Mouse (Mus musculus): Measurements from ENCODE around the gene Parm1.

Gene Parm1

DNA sequence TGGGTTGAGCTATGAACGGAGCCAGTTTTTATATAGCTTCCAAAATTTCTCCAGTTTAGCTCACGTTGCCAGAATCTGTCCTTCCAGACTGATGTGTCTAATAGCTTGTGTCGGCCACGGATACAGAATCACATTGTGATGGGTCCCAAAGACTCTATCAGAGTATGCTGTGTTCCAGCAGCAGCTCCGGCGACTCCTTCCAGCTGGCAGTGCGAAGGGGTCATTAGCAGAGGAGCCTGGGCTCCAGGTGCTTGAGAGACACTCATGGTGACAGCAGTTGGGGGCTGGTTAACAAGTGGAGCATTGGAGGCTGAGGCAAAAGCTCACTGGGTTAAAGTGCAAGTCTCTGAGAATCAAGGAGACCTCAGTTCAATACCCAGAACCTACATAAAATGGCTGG, 61.5 kb downstream of the Parm1 start:
- DNase-seq (ENCODE audit: low spot score) = no peak

DNA sequence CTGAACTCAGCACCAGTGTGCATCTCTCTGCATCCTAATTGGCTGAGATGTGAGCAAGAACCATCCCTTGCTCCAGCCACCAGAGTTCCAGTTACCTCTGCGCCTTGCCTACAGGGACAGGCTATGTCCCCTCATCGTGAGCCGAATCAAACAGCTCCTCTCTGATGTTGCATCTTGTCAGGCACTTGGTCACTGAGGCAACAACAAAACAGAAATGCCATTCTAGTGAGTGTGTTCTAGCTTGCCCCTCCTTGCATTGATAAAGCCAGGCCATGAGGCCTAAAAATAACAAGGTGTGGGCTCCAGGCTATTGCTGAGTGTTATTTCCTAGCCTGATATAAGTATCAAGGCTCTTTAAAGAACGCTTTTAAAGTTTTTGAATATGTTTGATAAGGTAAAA, 64.4 kb downstream of the Parm1 start:
- DNase-seq (ENCODE audit: low spot score) = no peak

- no peak for DNase-seq (ENCODE audit: low spot score)
These were observed 68.8 kb downstream of the Parm1 start for GRCm38 (mm10) chr5:91586206-91586605.

DNA sequence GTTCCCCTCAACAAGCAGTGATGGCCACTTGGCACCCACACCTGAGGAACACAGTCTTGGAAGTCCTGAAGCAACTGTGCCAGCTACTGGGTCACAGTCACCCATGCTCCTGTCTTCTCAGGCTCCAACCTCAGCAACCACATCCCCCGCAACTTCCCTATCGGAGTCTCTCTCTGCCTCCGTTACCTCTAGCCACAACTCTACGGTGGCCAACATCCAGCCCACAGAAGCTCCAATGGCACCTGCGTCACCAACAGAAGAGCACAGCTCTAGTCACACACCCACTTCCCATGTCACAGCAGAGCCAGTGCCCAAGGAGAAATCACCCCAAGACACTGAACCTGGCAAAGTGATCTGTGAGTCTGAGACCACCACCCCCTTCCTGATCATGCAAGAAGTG, 76.7 kb downstream of the Parm1 start:
- no peak for DNase-seq (ENCODE audit: low spot score)

DNA sequence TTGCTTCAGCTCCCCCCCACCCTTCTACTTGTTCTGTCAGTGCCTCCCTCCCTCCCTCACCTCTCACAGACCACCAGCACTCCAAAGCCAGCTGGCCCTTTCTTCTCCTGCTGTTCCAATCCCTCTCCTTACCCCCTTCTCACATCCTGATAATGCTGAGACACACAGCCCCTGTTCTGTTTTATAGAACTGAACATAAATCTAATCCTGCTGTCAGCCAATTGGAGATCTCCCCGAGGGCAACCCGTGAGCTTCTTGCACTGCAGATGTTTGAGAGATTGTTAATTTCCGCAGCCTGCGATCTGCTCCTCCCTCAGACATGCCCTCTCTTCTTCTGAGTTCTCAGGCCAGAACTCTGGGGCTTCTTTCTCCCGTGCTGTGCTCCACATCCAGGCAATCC, 79.8 kb downstream of the Parm1 start:
- DNase-seq (ENCODE audit: low spot score) = no peak

- DNase-seq (ENCODE audit: low spot score) = no peak
These were observed 82.4 kb downstream of the Parm1 start for GRCm38 (mm10) chr5:91599801-91600200.

- DNase-seq (ENCODE audit: low spot score) = no peak
These were observed 85.9 kb downstream of the Parm1 start for GRCm38 (mm10) chr5:91603347-91603746.

- no peak for DNase-seq (ENCODE audit: low spot score)
These were observed 86.5 kb downstream of the Parm1 start for GRCm38 (mm10) chr5:91603787-91604439.

DNA sequence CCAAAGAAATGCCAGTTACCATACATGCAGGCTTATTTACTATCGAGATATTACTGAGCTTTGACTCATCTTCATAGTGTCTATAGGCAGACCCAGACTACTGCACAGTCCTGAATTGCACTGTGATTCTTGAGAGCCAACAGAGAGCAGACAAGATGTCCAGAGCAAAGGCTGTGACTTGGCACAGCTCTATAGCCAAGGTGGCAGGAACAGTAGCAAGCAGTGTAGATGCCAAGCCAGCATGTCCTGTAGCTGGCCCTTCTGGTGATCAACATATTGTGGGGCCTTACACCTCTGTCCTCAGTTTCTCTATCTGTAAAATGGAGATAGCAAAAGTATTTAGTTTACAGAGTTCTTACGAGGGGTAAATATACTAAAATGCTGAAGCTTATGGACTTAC, 89.8 kb downstream of the Parm1 start:
- DNase-seq (ENCODE audit: low spot score) = no peak

- DNase-seq (ENCODE audit: low spot score) = no peak
These were observed 90.4 kb downstream of the Parm1 start for GRCm38 (mm10) chr5:91607841-91608240.

DNA sequence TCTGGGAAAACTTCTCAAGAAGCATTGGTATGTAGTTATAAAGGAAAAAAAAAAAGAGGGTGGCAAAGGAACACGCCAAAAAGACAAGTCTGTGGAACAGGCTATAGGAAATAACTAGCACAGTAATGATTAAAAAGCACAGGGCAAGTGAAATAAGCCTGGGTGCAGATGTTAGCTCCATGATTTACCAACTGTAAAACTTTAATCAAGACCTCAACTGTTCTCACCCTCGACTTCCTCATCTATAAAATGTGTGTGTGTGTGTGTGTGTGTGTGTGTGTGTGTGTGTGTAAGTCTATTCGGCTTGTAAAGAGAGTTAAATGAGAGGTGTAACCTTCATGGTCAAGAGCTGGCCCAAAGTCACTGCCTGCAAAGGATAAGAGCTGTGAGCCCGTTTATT, 91.6 kb downstream of the Parm1 start:
- no peak for DNase-seq (ENCODE audit: low spot score)

DNA sequence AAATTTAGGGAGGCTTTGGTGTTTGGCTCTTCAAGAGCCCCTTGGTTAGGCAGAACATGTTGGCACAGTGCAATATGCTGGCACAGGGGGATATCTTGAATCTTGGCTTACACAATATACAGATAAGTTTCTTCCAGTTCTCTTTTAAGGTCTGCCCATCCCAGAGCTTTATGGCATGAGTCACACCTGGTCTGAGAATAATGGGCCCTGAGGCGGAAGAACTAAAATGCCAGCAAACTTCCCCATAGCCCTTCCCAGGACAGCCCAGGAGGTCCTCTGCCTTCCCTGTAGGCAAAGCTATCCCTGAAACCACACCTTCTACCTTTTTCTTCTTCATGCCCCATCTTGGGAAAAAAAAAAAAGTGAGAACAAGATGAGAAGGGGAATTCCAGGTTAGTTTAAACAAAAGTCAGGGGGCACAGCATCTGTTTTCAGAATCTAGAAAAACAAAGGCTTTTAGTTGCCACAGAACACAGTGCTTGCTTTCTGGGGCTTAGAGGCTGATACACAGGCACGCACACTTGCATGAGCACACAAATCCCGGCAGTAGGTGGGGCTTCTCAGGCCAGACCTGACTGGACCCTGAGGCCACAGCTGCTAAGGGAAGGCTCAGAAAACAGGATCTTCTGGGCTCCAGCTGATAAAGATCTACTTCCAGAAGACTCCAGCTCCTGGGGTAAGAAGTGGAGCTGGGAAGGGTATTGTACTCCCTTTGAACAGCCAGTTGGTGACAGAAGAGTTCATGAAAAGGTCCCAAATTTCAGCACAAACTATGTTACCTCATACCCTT, 92.3 kb downstream of the Parm1 start:
- no peak for DNase-seq (ENCODE audit: low spot score)

DNA sequence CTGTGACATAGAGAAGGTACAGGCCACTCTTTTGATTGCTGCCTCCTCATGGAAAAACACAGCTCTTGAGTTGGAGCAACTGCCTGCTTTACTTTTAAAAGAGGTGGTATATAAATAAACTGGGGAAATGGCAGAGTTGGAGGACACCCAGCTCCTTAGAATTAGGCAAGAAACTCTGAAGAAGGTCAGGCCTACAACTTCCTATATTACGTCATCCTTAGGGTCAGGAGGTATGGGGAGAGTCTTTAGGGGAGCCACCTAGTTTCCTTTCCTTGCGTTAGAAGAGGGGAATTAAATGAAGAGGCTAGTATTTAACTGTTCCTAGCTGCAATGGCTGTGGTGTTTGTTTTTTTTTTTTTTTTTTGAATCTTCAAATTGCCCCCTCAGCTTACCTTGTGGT, 93.1 kb downstream of the Parm1 start:
- DNase-seq (ENCODE audit: low spot score) = no peak

GRCm38 (mm10) chr5:91611589-91611988, 94.2 kb downstream of the Parm1 start:
- no peak for DNase-seq (ENCODE audit: low spot score)

DNA sequence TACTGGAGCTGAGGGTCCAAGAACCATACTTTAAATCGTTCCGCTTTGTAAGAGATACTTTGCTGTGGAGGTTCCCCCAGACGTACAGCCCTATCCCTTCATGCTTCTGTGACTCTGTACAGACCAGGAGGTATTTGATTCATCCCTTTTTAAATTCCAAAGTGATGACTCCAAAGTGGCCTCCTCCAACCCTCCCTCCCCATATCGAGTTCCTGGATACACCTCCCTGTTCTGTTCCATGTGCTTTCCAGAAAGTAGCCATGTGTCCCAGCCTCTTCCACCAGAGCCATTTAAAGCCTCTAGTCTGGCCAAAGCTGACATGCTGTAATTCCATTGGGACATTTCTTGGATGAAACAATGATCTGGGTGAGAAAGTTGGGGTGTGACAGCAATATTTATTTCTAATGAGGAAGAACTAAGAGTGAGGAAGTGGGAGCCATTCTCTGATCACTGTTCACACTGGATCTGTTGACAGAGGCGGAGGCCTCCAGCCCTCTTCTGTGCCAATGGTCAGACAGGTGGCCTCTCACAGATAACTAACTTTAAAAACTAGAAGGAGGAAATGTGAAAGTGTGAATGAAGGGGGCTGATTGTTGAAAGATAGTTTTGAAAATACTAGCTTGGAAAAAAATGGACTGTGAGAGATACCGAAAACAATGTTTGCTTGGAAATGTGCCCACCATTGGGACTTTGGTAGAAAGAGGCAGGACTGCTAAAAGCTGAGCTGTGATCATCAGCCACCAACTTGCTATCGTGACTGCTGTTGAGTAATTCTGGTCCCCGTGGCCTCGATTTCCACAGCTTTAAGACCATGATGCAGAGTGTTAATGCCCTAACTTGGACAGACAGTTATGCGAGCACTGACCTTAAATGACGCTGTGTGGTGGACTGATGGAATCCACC, 100.2 kb downstream of the Parm1 start:
- no peak for DNase-seq (ENCODE audit: low spot score)

DNA sequence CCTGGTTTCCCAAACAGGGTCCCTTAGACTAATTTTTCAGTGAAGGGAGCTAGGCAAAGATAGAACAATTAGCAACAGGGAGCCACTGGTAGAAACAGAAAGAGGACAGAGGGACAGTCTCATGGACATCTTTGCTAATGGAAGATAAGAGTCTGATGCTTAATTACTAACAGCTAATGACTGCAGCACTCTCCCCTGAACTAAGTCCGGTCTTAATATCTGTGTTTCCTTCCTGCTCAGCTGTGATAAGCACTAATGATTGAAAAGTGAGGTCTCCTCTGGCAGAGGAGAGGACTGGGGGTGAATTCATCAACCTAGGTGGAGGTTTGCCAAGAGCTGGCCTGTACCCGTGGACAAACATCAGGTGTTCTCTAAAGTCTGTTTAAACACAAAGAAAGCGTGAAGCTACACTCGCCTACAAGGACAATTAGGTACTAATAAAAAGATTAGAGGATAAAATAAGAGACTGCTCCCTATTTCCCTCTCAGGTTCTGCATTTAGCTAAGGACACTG, 101.3 kb downstream of the Parm1 start:
- no peak for DNase-seq (ENCODE audit: low spot score)

DNA sequence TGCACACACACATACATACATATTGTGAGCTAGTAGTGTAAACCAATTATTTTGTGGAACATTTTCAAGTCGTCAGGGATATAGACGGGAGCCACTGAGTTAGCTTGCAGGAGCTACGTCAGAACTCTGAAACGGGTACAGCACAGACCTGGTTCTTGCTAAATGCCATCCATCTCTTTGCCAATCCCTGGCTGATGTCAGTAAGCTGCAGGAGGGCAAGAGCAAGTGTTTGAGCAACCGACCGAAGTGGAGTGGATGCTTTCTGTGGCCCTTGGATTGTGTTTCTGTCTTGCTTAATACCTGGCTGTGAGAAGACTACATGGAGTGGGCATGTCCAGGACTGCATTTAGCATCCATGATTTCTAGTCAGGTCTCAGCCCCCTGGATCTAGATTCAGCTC, 103.8 kb downstream of the Parm1 start:
- no peak for DNase-seq (ENCODE audit: low spot score)

DNA sequence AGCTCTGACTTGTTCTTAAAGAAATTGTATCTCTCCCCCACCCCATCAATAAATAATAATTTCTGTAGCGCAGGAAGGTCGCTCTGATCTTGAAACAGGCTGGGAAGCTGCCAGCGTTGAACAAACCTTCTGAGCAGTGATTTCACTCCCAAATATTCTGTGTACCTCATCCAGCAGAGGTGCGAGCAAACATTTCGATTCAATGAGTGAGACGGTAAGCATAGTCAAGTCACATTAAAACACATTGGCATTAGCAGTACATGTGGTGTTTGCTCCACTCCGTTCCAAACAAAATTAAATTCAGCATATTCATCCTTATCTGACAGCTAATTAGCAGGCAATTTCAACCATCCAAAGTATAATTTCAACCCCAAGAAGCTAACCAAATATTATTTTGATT, 109.4 kb downstream of the Parm1 start:
- DNase-seq (ENCODE audit: low spot score) = no peak

DNA sequence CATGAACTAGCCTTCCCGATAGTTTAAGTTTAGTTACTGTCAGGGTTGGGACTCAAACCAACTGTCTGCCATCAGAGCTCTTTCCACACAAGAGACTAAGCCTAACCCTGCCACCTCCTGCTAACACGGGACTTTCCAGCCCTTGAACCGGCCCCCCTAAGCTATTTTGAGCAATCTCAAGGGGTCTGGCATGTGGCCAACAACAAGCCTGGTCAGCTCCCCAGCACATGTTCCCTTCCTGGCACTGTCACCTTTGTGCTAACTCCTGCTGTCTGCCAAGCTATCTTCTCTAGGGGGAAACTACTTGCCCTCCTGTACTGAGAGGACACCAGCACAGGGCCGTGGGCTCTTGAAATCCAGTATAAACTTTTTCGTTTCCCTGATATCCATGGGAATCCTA, 112.1 kb downstream of the Parm1 start:
- DNase-seq (ENCODE audit: low spot score) = peak; percentile 30

- no peak for DNase-seq (ENCODE audit: low spot score)
These were observed 133.9 kb downstream of the Parm1 start for GRCm38 (mm10) chr5:91651330-91651729.

DNA sequence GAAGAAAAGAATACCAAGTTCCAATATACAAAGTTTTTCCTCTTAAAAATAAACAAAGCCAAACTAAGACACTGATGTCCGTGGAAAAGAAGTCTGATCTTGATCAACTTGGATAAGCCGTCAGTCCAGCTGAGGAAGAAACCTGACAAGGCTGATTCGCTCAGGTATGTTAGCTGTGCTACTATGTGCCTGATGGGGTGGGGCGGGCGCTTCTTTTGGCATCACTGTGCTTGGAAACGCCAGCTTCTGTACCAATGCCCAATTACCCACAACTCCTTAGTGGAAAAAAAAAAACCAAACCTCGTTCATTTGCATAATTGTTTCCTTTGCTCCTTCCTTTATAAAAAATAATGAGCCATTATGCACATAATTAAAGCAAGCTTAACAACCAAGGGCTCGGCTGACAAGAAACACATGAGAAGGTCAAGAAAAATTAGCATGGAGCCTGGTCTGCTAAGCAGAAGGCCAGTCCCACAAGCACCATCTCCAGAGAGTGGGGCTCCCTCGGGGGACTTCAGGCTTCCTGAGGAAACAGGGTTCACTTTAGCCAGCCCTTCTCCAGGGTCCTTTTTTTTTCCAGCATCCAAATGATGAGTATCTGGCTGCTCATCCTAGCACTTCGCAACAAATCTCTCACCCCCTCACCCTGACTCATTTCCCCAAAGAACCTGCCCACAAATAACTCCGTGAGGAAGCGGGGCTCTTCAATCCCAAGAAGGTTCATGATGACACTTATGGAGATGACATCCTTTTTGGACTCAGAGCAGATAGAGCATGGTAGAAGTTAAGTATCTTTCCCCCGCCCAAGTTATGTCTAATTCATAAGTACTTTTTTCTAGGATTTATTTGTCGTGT, 135.9 kb downstream of the Parm1 start:
- no peak for DNase-seq (ENCODE audit: low spot score)

All from urinary bladder, postnatal 10 days (tissue).